Mouse (Mus musculus) c-Kit-positive CD71-positive TER-119-negative erythroid progenitor cells, embryonic 14.5 days (primary cell): ENCODE data around the gene Fbxo3.
"Not testable (repeated sequence)": the region's sequence is repeated elsewhere in the genome, so short reads cannot be mapped to it uniquely, and the experiment has no call there.

Experiments used
- DNase-seq: peaks from one replicate; pipeline ENCODE4 v3.0.0-alpha.2; 2013; ENCODE audit warnings: low read depth

Fbxo3 gene

DNA sequence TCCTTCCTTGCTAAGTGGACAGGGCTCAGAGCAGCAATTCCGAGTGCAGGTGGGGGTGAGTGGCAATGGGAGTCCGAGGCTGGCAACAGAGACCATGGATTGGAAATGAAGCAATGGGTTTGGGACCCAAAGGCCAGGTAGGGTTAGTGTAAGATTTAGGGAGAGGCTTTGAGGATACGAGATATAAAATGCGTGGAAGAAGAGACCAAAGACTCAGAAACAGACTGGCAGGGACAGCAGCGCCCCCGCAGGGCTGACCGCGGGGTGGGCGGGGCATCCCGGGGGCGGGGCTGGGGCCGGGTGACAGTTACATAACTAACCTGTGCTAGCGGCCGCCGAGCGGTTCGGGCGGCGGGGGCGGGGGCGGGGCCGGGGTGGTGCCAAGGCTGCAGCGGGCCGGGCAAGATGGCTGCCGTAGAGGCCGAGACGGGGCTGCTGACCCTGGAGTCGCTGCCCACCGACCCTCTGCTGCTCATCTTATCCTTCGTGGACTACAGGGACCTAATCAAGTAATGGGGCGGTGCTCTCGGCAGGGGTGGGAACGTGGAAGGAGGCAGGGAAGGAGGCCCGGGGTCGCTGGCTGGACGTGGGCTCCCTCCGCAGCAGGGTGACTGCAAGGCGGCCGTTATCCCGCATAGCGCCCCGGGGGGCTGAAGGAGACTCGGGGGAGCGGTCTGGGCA, at the start of gene Fbxo3:
Gene Fbxo3, plus strand, starts transcription at position 264 of the 681 bp plus-strand sequence.
- DNase-seq = peak; percentile 70

- no peak for DNase-seq
Observed at GRCm38 (mm10) chr2:103982250-103982649, 45.3 kb upstream of the Fbxo3 start.

DNA sequence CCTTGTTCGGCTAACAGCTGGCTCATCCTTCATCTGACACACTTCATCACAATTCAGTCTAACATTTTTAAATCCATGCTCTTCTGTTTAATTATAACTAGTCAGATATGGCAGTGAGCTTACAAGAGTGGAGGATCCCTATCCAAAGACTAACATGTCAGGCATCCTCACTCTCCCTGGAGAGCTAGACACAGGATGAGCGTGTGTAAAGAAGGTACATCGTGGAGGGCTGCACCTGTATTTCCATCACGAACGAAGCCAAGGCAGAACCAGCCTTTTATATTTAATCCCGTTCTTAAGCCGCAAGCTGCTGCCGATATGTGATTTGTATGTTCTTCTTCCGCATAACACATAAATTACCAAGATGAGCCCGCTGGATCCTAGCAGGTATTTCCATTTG, 44.4 kb upstream of the Fbxo3 start:
- DNase-seq = no peak

DNA sequence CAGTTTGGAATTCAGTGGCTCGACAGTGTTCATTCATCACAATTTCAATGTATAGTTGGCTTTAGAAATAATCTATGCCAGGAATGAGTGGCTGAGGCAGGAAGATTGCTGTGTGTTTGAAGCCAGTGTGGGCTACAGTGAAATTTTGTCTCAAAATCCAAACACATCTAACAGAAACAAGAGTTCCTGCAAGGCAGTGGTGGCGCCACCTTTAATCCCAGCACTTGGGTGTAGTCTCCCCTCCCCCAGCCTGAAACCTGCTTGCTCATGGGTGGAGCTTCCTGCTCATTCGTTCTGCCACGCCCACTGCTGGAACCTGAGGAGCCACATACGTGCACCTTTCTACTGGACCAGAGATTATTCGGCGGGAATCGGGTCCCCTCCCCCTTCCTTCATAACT, 39.9 kb upstream of the Fbxo3 start:
- DNase-seq = not testable (repeated sequence)

DNA sequence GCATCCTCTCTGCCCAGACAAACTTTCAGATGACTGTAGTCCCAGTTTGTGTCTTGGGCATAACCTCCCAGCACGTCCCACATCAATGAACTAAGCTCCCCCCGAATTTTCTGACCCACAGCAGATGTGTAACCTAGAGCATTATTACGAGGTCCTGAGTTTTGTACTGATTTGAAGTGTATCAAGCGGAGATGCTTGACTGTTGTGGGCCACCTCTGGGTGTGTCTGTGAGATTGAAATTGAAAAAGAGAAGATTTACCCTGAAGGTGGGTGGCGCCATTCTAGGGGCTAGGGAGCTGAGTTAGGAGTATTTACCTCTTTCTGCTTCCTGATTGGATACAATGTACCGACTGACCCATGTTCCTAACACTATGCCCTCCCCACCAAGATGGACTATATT, 37.8 kb upstream of the Fbxo3 start:
- DNase-seq = no peak

- DNase-seq = no peak
Observed at GRCm38 (mm10) chr2:103991303-103991702, 36.2 kb upstream of the Fbxo3 start.

- DNase-seq = no peak
Observed at GRCm38 (mm10) chr2:103992162-103992561, 35.4 kb upstream of the Fbxo3 start.

GRCm38 (mm10) chr2:103992618-103993332, 34.7 kb upstream of the Fbxo3 start:
- no peak for DNase-seq

GRCm38 (mm10) chr2:104001076-104001475, 26.4 kb upstream of the Fbxo3 start:
- peak; percentile 55 for DNase-seq

DNA sequence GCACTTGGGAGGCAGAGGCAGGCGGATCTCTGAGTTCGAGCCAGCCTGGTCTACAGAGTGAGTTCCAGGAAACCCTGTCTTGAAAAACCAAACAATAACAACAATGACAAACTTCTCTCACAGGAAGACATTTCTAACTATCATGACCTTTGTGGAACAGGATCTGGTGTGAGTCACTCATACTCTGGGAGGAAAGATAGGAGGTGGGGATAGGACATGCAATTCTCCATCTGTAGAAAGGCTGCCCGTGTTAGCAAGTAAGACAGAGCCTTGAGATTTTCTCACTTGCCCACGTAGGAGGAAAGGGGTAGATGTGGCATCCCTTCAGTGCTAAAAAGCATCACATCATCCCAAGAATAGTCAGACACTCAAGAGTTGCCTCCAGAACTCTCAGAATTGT, 25.7 kb upstream of the Fbxo3 start:
- no peak for DNase-seq

DNA sequence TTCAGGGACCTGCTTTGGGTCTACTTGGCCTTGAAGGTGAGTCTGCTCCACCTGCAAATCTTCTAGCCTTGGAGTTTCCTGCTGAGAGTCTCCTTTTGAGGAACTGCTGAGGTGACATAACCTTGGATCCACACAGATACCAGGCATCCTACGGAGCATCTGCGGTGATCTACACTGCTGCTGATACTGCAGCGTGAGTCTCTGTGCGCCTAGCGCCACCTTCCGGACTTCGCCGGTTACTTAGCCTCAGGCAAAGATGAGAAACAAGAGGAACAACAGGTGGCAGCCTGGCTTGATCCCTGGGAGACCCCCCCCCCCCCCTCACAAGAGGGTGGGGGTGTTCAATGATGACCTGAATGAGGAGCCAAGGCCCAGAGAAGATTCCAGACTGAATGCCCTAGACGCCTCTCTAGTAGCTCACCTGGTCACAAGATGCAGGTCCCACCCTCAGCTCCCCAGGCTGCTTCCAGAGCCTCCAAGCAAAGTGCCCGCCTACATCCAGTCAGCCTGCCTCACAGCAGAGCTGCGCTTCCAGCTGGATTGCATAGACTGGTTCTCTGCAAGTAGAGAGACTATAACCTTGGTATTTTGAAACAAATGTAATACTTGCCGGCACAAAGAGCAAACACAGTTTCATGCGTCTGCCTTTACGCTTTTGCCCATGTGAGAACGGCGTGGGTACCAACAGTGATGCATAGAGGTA, 24.7 kb upstream of the Fbxo3 start:
- peak; percentile 69 for DNase-seq

- no peak for DNase-seq
Observed at GRCm38 (mm10) chr2:104007793-104008519, 19.6 kb upstream of the Fbxo3 start.

GRCm38 (mm10) chr2:104008853-104009252, 18.7 kb upstream of the Fbxo3 start:
- DNase-seq = not testable (repeated sequence)

- DNase-seq = no peak
Observed at GRCm38 (mm10) chr2:104023096-104023495, 4.4 kb upstream of the Fbxo3 start.

DNA sequence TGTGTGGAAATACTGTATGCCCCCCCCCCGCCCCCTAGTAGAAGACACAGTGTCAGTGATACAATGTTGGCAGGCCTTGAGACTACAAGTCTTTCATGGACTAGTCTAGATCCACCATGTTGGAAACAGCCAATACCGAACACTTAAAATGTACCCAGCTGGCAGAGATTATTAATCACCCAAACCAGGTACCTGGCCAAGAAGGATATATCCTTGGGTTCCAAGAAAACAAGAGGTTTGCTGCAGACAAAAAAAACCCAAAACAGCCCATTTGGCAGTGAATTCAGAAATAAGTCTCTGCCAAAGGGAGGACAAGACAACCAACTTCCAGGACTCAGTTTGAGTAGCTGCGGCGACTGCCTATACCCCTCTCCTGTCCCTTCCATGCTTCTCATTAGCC, 2.9 kb upstream of the Fbxo3 start:
- no peak for DNase-seq

DNA sequence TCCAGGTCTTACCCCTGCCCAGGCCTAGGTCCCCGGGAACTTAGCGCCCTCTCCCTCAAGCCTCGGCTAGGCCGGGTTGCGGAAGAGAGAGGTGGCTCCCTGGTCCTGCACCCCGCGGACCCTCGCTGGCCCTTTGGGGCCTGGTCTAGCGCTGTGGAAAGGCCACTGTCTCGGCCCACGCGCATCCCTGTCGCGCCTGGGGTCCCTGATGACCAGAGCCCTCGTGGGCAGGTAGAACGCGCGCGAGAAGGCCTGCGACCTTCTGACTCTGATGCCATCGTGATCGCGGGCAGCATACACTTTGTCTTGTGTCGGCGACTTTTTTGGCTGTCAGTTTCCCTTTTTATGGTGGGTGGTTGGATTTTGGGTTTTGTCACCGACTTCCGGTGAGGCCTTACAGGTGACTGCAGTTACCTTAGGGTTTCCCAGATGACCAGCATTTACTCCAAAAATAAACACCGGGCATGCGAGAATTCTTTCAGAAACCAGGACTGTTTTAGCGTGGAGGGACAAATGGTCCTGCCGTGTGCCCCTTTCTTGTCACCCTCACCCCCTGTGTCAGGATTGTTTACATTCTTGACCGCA, 710 bp downstream of the Fbxo3 start, which contains the start of gene 4931422A03Rik:
Gene 4931422A03Rik, minus strand, starts transcription at position 223 of the 585 bp plus-strand sequence.
- no peak for DNase-seq

DNA sequence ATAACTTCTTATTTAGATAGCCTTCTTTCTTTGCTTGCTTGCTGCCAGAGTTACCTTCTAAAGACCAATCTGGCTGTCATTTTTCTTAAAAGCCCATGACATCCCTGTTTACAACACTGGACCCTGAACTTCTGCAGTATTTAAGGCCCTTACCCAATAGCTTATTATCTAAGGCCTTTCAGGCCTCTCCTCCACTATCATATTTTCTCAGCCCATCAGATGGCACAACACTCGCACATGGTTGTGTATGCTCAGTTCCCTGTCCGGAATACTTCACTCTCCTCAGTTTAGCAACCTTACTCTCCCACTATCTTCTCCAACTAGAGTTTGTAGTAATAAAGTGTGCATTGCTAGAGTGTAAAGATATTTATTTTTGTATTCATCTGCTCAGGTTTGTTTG, 1.6 kb downstream of the Fbxo3 start:
- peak; percentile 59 for DNase-seq

DNA sequence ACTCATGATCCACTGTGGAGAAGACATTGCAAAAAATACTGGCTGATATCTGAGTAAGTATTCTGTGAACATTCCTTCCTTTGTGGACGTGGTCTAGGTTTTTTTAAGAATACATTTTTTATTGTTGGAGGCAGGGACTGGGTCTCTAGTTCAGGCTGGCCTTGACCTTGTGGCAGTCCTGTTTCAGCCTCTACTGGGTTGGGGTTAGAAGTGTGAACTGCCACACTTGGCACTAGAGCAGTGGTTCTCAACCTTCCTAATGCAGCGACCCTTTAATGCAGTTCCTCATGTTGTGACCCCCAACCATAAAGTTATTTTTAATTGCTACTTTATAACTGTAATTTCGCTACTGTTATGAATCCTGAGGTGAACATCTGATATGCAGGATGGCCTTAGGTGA, 2.9 kb downstream of the Fbxo3 start:
- DNase-seq = no peak

GRCm38 (mm10) chr2:104032056-104032455, 4.5 kb downstream of the Fbxo3 start:
- DNase-seq = no peak

- peak; percentile 68 for DNase-seq
Observed at GRCm38 (mm10) chr2:104034832-104035472, 7.4 kb downstream of the Fbxo3 start.

DNA sequence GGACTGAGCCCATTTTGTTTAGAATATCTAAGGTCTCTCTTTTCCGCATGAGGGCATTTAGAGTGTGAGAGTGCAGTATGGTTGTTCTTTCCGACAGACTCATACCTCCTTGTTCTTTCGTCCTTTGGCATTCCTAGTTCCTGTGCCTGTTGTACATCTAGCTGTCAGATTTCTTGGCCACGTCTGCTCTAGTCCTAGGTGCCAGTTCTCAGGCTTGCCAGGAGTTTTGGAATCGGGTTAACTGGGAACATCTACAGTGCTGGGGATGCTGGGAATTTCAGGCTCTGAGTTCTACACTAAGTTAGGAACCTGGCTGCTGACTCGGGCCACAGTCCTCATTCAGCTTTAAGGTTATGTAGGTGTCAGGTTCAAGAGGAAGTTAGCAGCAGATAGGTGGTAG, 8.1 kb downstream of the Fbxo3 start:
- no peak for DNase-seq
